Mouse (Mus musculus) kidney, postnatal 14 days (tissue): ENCODE measurements around the gene Gm29866.
"Not testable (repeated sequence)": the region's sequence is repeated elsewhere in the genome, so short reads cannot be mapped to it uniquely, and the experiment has no call there.

Experiments used
- DNase-seq: peaks from one replicate; pipeline ENCODE4 v3.0.0; 2022; ENCODE audit warnings: mixed read lengths

The Gm29866 gene

GRCm38 (mm10) chrY:20993557-20993956, at the start of gene Gm29866:
TSS of gene Gm29866 (minus strand) at chrY:20993657.
- DNase-seq = not testable (repeated sequence)
